Mouse (Mus musculus) liver, embryonic 16.5 days (tissue): ENCODE data around the gene Cyp1a1. TPM values are rescaled to one million over a fixed set of nuclear protein-coding genes. Genes with fewer than 3 reads are reported as not detected.
A peak's percentile ranks its signal among the peaks of the same experiment; 100 is the strongest.

Source experiments
- ATAC-seq: fragments of 200-750 bp; cut with Nextera tagmentation; 2 replicates; pipeline ENCODE4 v1.8.0; 2017; ENCODE audit warnings: low read depth, mild to moderate bottlenecking, moderate number of reproducible peaks, moderate library complexity
- H3K27ac ChIP-seq: fragments of 300-500 bp; sonication (generic); 2 replicates; pipeline ENCODE4 v1.5.1; 2014; ENCODE audit warnings: mild to moderate bottlenecking, low read length
- H3K27me3 ChIP-seq: fragments of 300-500 bp; sonication (generic); 2 replicates; pipeline ENCODE4 v1.6.1; 2014; ENCODE audit warnings: low read depth, low read length, mixed read lengths; ENCODE audit not compliant: control insufficient read depth, insufficient read depth
- H3K36me3 ChIP-seq: fragments of 300-500 bp; sonication (generic); 2 replicates; pipeline ENCODE4 v1.6.1; 2014; ENCODE audit warnings: mild to moderate bottlenecking; ENCODE audit not compliant: control insufficient read depth, insufficient read depth
- H3K4me1 ChIP-seq: fragments of 300-500 bp; sonication (generic); 2 replicates; pipeline ENCODE4 v1.6.1; 2014; ENCODE audit warnings: low read depth, low read length, mixed read lengths; ENCODE audit not compliant: control insufficient read depth
- H3K4me2 ChIP-seq: fragments of 300-500 bp; sonication (generic); 2 replicates; pipeline ENCODE4 v1.6.1; 2014; ENCODE audit warnings: low read depth, low read length, mixed read lengths
- H3K4me3 ChIP-seq: fragments of 300-500 bp; sonication (generic); 2 replicates; pipeline ENCODE4 v1.5.1; 2014; ENCODE audit warnings: low read depth, mild to moderate bottlenecking, low read length
- H3K9ac ChIP-seq: fragments of 300-500 bp; sonication (generic); 2 replicates; pipeline ENCODE4 v1.6.1; 2014; ENCODE audit warnings: low read depth, low read length
- H3K9me3 ChIP-seq: fragments of 300-500 bp; sonication (generic); replicated peaks from 2 replicates; pipeline ENCODE4 v1.6.1; 2016; ENCODE audit warnings: low read length; ENCODE audit not compliant: control insufficient read depth
- WGBS: fragments of 180-500 bp; shearing (Covaris S2); extraction: QIAGEN DNeasy Blood & Tissue Kit; methylation state at CpG from one replicate; pipeline ENCODE4 v1.1.7; 2014; ENCODE audit not compliant: insufficient replicate concordance; 5-methylcytosine and 5-hydroxymethylcytosine counted together
- polyA plus RNA-seq: library from polyadenylated mRNA; unstranded; fragments of >200 nt; fragmentation: Nextera tagmentation; extraction: Ambion mirVana; gene quantifications from 2 replicates; pipeline ENCODE4 v1.2.1, GENCODE M21; 2015

Gene Cyp1a1
- polyA plus RNA-seq, result 0.05 and 0.07 TPM in 2 replicates

- ATAC-seq, result no peak
- no peak within 1 kb of the TSS for H3K27ac ChIP-seq
Measured at GRCm38 (mm10) chr9:57687751-57688150, at the start of gene Cyp1a1. Gene Cyp1a1, plus strand, starts transcription at chr9:57687928.

DNA sequence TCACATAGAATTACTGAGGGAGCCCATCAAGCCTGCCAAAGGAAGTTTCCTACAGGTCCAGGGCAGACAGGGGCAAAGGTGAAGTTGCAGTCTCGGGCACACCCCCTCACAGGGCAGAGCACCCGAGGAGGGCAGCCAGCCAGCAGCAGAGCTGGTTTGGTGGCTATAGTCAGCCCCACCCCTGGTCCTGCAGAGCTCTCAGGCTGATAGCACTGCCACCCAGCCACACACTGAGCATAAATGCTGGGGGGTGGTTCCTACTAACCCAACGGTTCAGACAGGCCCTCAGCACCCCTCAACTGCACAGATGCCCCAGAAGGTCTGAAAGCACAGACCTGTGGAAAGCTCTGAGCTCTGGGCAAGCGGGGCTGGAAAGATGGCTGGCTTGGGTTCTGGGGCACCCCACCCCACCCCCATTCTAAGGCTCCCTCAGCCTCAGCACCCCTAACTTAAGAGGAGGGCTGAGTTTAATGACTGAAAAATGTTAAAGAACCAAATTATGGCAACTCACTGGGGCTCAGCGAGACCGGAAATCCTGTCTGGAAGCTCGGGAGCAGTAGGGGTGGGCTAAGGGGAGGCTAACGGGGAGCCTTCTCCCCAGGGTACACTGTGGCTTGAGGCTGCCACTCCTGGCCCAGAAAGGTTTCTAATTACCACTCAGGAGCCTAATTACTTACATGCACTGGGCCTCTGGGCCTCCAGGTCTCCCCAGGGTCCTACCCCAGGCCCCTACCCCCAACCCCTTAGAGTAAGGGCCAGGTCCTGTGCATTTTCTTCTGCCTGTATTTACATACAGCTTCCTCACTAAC lies 48.9 kb upstream of the Cyp1a1 start:
- peak; percentile 83 for ATAC-seq
- no peak overlapping the region for H3K4me3 ChIP-seq
- peak overlapping the region; percentile 45 for H3K4me2 ChIP-seq
- no peaks in the 10 kb centered on the region for H3K36me3 ChIP-seq
- no peaks in the 10 kb centered on the region for H3K27me3 ChIP-seq
- H3K27ac ChIP-seq, result peak overlapping the region; percentile 86
- no peaks in the 10 kb centered on the region for H3K9me3 ChIP-seq
- H3K9ac ChIP-seq, result peak overlapping the region; percentile 53; the same call in 1 of the 2 replicates
- H3K4me1 ChIP-seq, result peaks cover 82% of the 10 kb centered on the region
- 11% methylated on average over 8 of the region's 8 CpGs for WGBS

More at GRCm38 (mm10) chr9:57687751-57688150, at the start of gene Cyp1a1:
- no peaks in the 10 kb centered on the region for H3K4me1 ChIP-seq
- WGBS, result 64% methylated on average over 2 of the region's 2 CpGs
- H3K4me3 ChIP-seq, result no peak within 1 kb of the TSS
- no peaks in the 10 kb centered on the region for H3K9me3 ChIP-seq
- no peaks in the 10 kb centered on the region for H3K27me3 ChIP-seq
- H3K36me3 ChIP-seq, result no peaks in the 10 kb centered on the region
- H3K9ac ChIP-seq, result no peak within 1 kb of the TSS
- H3K4me2 ChIP-seq, result no peak within 1 kb of the TSS

DNA sequence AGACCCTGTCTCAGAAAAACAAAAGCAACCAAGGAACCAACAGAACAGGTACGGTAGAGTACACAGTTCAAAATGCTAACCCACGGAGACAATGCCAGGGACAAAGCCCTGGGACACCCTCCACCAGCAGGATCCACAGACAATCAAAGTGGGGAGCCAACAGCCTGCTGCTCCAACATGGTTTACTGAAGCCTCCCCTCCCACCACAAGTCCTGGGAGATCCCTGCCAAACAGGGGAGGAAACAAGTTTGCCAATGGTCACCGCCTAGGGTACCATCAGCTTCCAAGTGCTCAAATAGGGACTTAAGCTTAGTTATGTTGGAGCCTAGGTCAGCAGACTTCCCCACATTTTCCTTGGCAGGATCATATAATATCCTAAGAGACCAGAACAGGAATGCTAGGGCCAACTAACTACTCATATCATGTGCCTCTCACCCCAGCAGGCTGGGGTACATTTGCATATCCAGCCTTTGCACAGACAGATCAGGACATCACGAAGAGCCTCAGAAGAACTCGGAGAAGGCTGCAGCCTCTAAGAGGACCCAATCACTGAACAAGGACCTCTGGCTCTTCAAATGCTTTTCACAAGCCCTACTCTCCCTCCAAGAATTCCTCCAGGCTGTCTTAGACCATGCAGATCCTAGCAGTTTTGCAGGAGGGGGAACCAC lies 47.9 kb upstream of the Cyp1a1 start:
- WGBS, result 35% methylated on average over 5 of the region's 5 CpGs
- Histone ChIP-seq H3K9me3 (no peaks in the 10 kb centered on the region), H3K9ac (peak overlapping the region; percentile 53), H3K36me3 (no peaks in the 10 kb centered on the region), H3K27me3 (no peaks in the 10 kb centered on the region), H3K4me1 (peaks cover 85% of the 10 kb centered on the region), H3K4me2 (peak overlapping the region; percentile 59), H3K4me3 (peak overlapping the region; percentile 43), H3K27ac (peak overlapping the region; percentile 86)
- ATAC-seq, result no peak

DNA sequence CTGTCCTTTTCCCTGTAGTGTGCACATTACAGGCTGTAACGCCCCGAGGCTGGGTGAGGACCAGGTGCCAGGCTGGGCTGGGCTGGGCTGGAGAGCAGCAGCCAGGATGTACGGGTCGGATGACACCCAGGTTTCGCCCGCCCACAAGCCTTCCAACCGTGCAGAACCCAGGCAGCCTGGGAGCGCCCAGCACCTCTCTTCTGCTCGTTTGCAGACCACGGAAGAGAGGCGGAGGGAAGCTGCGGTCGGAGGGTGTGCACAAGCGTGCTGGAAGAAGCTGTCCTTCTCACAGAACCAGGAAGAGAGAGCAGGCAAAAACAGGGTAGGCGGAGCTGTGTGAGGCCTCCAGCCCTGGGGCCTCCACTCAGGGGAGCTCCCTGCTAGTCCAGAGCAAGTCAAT lies 47.3 kb upstream of the Cyp1a1 start:
- peak; percentile 37 for ATAC-seq
- Histone ChIP-seq H3K9me3 (no peaks in the 10 kb centered on the region), H3K27ac (peak overlapping the region; percentile 86), H3K27me3 (no peaks in the 10 kb centered on the region), H3K36me3 (no peaks in the 10 kb centered on the region), H3K4me2 (peak overlapping the region; percentile 59), H3K4me1 (peaks cover 83% of the 10 kb centered on the region), H3K4me3 (peak overlapping the region; percentile 43), H3K9ac (peak overlapping the region; percentile 52)
- 3% methylated on average over 15 of the region's 15 CpGs for WGBS

DNA sequence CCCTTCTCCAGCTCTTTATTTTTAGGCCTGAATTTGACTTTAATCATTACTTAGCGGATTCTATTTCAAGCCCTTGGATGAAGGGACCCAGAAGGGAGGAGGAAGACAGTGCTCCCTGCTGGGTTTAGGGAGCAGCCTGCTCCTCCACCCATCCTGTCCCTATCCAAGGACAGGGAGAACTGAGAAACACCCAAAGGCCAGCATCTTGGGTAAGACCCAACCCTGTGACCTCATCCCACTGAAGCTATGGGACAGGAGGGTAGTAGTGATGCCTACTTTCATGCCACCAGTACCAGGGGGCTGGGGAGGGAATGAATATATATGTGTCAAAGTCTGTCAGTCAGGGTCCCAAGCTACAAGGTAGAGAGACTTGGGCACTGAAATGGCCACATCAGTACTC lies 46.7 kb upstream of the Cyp1a1 start:
- peak overlapping the region; percentile 52; the same call in 1 of the 2 replicates for H3K9ac ChIP-seq
- H3K4me2 ChIP-seq, result peak overlapping the region; percentile 59
- no peaks in the 10 kb centered on the region for H3K9me3 ChIP-seq
- H3K27ac ChIP-seq, result peak overlapping the region; percentile 86
- H3K27me3 ChIP-seq, result no peaks in the 10 kb centered on the region
- H3K36me3 ChIP-seq, result no peaks in the 10 kb centered on the region
- WGBS, result 70% methylated on average over 1 of the region's 1 CpGs
- no peak overlapping the region for H3K4me3 ChIP-seq
- ATAC-seq, result no peak
- peaks cover 88% of the 10 kb centered on the region for H3K4me1 ChIP-seq

GRCm38 (mm10) chr9:57641775-57642550 lies 45.8 kb upstream of the Cyp1a1 start:
- no peaks in the 10 kb centered on the region for H3K36me3 ChIP-seq
- H3K4me3 ChIP-seq, result no peak overlapping the region
- H3K4me2 ChIP-seq, result no peak overlapping the region
- H3K4me1 ChIP-seq, result peaks cover 93% of the 10 kb centered on the region
- no peaks in the 10 kb centered on the region for H3K27me3 ChIP-seq
- no peak overlapping the region; the same call in 1 of the 2 replicates for H3K9ac ChIP-seq
- peak overlapping the region; percentile 33 for H3K27ac ChIP-seq
- WGBS, result 64% methylated on average over 13 of the region's 13 CpGs
- no peak for ATAC-seq
- H3K9me3 ChIP-seq, result no peaks in the 10 kb centered on the region

DNA sequence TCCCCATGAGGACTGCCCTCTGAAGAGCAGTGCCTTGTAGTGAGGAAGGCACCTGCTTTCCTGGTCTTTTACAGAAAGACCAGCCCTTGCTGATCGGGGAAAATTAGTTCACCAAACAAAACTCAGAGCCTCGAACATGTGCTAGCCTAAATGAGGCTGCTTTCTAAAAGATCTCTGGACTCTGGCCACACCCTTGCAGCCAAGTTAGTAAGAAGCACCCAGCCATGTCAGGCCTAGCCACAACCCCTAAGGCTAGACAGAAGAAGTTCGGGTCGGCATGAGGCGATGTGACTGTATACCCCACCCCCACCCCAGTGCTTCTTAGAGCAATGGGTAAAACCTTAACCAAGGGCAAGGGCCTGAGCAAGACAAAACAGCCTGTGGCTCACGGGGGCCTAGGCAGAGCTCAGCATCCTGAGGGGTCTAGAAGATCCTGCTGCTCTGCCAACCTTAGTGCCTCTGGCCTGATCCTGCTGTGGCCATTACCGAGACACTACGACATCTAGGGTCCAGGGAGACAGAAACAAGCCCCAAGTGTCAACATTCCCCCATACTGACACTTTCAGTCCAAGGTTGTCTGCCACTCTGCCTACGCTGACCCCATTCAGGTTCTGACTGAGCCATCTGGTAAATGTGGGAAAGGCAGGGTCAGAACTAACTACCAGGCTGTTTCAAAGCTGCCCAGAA lies 44.4 kb upstream of the Cyp1a1 start:
- Histone ChIP-seq H3K27ac (peak overlapping the region; percentile 97), H3K4me2 (peak overlapping the region; percentile 94), H3K4me3 (peak overlapping the region; percentile 92), H3K9me3 (no peaks in the 10 kb centered on the region), H3K9ac (peak overlapping the region; percentile 99), H3K27me3 (no peaks in the 10 kb centered on the region), H3K36me3 (no peaks in the 10 kb centered on the region), H3K4me1 (peaks cover 85% of the 10 kb centered on the region)
- WGBS, result 9% methylated on average over 9 of the region's 9 CpGs
- ATAC-seq, result no peak

DNA sequence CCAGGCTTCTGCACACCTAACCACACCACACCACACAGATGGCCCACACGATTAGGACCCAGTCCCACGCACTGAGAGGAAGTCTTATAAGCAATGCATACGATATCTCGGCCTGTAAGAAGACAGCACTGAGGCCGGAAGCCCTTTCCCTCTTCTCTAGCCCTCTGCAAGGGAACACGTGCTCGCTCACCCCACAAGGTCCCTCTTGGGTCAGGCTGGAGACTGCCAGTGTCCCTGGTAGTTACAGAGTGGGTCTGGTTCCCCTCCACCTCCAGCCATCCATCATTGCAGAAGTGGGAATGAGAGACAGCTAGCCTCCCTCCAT lies 43.9 kb upstream of the Cyp1a1 start:
- ATAC-seq, result peak; percentile 20
- H3K4me1 ChIP-seq, result peaks cover 80% of the 10 kb centered on the region
- no peaks in the 10 kb centered on the region for H3K27me3 ChIP-seq
- H3K4me2 ChIP-seq, result peak overlapping the region; percentile 94
- no peaks in the 10 kb centered on the region for H3K9me3 ChIP-seq
- peak overlapping the region; percentile 92 for H3K4me3 ChIP-seq
- peak overlapping the region; percentile 99 for H3K9ac ChIP-seq
- H3K36me3 ChIP-seq, result no peaks in the 10 kb centered on the region
- peak overlapping the region; percentile 97 for H3K27ac ChIP-seq
- 6% methylated on average over 7 of the region's 7 CpGs for WGBS
